Comparison of ENCODE assay signal across 14 mouse cellular contexts in genomic region chr1:24743191-24743924, GRCm38 (mm10).
"Had no signal": no experiment of that assay in that cellular context is flagged by ENCODE, and none has a peak within 500 bp of the region (broad histone marks: within the 10 kb centered on the region; RNA-seq: fewer than 3 reads in every experiment).

No protein-coding gene starts in this region.

- H3K27ac ChIP-seq: liver, embryonic 12.5 days; liver, embryonic 14.5 days; lung, embryonic 15.5 days; macrophage; midbrain, embryonic 12.5 days; neural tube, embryonic 12.5 days; stomach, embryonic 15.5 days; stomach, postnatal 0 days had no signal

- H3K36me3 ChIP-seq: neural tube, embryonic 12.5 days; stomach, embryonic 15.5 days had no signal

- H3K9ac ChIP-seq: liver, embryonic 12.5 days; liver, embryonic 14.5 days; lung, embryonic 15.5 days; midbrain, embryonic 12.5 days; neural tube, embryonic 12.5 days; stomach, embryonic 15.5 days had no signal

- H3K4me1 ChIP-seq: liver, embryonic 12.5 days; lung, embryonic 15.5 days; neural tube, embryonic 12.5 days; stomach, embryonic 15.5 days had no signal

- H3K4me2 ChIP-seq: liver, embryonic 12.5 days; lung, embryonic 15.5 days; midbrain, embryonic 12.5 days; neural tube, embryonic 12.5 days; stomach, embryonic 15.5 days had no signal

- DNase-seq: midbrain, embryonic 14.5 days; right cerebral cortex, postnatal 14 days; thymus, adult 2 months; thymus, postnatal 25 days; thymus, postnatal 4 days had no signal

- ATAC-seq: liver, embryonic 12.5 days had no signal

- H3K9me3 ChIP-seq: liver, embryonic 12.5 days; lung, embryonic 15.5 days; megakaryocyte, embryonic 14.5 days; midbrain, embryonic 12.5 days; neural tube, embryonic 12.5 days; stomach, embryonic 15.5 days had no signal

- H3K27me3 ChIP-seq: liver, embryonic 12.5 days; lung, embryonic 15.5 days; megakaryocyte, embryonic 14.5 days; midbrain, embryonic 12.5 days; neural tube, embryonic 12.5 days; stomach, embryonic 15.5 days had no signal

- H3K4me3 ChIP-seq: liver, embryonic 12.5 days; lung, embryonic 15.5 days; megakaryocyte, embryonic 14.5 days; midbrain, embryonic 12.5 days; neural tube, embryonic 12.5 days; stomach, embryonic 15.5 days had no signal
